Mouse (Mus musculus): ENCODE data around the gene B3gnt9.

Gene B3gnt9

DNA sequence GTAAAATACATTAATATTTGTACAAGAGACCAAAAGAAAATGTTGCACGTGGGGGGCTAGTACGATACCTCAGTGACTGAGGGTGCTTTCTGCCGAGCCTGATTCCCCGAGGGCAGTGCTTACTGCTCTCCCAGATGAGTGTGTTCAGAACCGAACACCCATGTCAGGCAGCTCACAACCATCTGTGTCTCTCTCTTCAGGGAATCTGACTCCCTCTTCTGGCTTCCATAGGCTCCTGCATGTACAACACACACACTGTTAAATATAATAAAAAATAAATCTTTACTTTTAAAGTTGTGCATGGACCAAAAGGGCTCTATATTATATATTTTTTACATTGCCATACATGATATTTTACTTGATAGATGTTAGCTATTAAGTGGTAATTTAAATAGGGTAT, 40.8 kb downstream of the B3gnt9 start:
- no peak for DNase-seq (ENCODE audit: low read depth, low spot score)

DNA sequence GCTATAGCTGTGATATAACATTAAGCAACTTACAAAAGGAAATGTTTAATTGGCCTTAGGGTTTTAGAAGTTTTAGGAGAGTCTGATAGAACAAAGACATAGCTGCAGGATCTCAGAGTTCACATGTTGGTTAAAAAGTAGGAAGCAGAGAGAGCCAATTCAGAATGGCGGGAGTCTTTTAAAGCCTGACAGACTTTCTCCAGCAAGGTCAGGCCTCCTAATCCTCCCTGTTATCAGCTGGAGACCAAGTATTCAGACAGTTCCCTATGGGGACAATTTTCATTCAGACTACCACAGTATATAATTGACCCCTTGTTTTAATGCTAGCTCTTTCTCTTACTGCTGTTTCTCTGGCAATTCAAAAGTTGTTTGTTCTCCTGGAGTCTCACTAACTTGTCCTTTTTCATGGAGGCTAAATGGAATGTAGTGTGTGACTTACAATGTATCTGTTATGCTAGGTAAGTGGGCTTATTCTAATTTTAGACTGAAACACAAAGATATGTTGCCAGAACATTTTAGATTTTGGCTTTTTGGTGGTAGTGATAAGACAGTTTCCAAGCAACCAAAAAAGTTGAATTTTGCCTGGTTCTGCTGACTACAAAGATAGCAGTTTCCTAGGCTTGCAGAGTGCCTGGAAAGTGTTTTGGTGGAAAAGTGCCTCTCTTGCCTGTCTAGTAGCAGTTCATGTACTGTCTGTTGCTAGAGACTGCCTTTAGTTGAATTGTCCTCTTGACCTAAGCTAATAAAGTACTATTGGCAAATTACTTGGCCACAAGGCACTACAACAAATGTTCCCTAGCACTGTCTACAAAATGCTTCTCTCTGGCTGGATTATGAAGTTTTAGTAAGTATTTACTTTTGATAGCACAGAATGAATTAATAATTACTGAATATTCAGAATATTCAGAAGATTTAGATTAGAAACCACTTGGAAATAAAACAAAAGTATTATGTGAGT, 45.5 kb downstream of the B3gnt9 start:
- no peak for DNase-seq (ENCODE audit: low read depth, low spot score)

GRCm38 (mm10) chr8:105207675-105208273, 47.2 kb downstream of the B3gnt9 start:
- no peak for DNase-seq (ENCODE audit: low read depth, low spot score)

DNA sequence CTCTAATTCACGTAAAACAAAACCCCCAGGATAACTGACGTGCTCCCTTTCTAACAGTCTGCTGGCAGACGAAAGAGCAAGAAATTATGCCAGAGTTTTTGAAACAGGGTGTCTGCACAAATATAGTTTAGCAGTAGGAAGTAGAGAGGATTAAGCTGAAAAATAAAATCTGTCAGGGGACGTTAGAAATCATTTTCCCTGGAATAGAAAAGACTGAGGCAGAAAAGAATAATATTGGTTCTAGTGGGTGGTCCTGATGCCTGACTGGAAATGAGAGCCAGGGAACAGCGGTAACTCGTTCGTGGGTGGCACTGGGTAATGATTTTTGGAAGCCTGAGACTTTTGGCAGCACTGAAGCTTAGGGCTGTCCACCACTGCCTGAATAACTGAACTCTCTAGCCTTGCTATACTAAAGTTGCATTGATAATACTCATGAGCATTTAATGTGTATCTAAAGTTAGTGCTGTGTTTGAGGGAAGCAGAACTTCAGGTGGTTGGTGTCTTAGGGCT, 48.1 kb downstream of the B3gnt9 start:
- no peak for DNase-seq (ENCODE audit: low read depth, low spot score)

DNA sequence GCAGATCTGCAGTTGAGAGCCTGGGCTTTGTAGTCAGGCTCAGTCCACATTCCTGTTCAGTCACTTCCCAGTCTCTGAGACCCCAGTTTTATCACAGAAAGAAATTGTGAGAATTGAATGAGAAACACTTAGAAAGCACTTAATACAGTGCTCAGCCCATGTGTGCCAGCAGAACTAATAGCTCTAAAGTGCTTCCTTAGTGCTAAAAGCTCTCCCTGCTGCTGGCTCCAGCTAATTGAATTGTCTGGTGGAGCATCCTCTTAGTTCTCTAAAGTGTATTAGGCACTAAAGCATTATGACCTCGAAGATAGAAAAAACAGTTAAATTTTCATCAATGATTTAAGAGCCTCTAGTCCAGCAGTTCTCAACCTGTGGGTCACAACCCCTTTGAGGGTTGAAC, 49.2 kb downstream of the B3gnt9 start:
- DNase-seq (ENCODE audit: low read depth, low spot score): no peak

All from c-Kit-negative CD71-positive TER-119-positive erythroid progenitor cells, embryonic 14.5 days (primary cell).